Mouse (Mus musculus) embryonic fibroblast, embryonic 13.5 days (primary cell): ENCODE measurements around the gene Farp2.

ENCODE experiments used
- CTCF ChIP-seq: IDR thresholded peaks from 2 replicates; pipeline ENCODE4 v1.5.1; 2011; ENCODE audit warnings: mild to moderate bottlenecking, control low read depth, low read length, moderate library complexity, borderline replicate concordance; ENCODE audit not compliant: insufficient read depth
- POLR2A ChIP-seq: IDR thresholded peaks from 2 replicates; pipeline ENCODE4 v1.6.1; 2011; ENCODE audit warnings: low read depth, mild to moderate bottlenecking, control low read depth, low read length, moderate library complexity

GRCm38 (mm10) chr1:93656325-93657024 is 144.6 kb downstream of the Farp2 start:
- TF ChIP-seq CTCF (no peak), POLR2A (no peak)
